Mouse (Mus musculus): Measurements from ENCODE around the gene Nr5a2. TPM values are rescaled to one million over a fixed set of nuclear protein-coding genes. Genes with fewer than 3 reads are reported as not detected.

Gene Nr5a2
- polyA plus RNA-seq, 1 experiment from 2014 or later, result 0.52 TPM

- DNase-seq (ENCODE audit: low spot score, missing footprints) (peak; percentile 23), ATAC-seq (ENCODE audit: low FRiP score) (no peak)
- Histone ChIP-seq H3K4me3 (ENCODE audit: low read depth, low read length) (no peak overlapping the region), H3K4me2 (no peak overlapping the region), H3K36me3 (ENCODE audit: control insufficient read depth, insufficient read depth, low read length) (no peaks in the 10 kb centered on the region), H3K27me3 (ENCODE audit: control insufficient read depth, insufficient read depth, low read length) (no peaks in the 10 kb centered on the region), H3K4me1 (ENCODE audit: control insufficient read depth, insufficient read depth, low read length) (no peaks in the 10 kb centered on the region), H3K27ac (ENCODE audit: low read depth, low read length) (no peak overlapping the region), H3K9me3 (ENCODE audit: control insufficient read depth, low read length) (no peaks in the 10 kb centered on the region), H3K9ac (ENCODE audit: low read length) (no peak overlapping the region)
- WGBS, result 90% methylated on average over 8 of the region's 8 CpGs
These were observed 10.7 kb upstream of the Nr5a2 start for GRCm38 (mm10) chr1:136970995-136971394.

GRCm38 (mm10) chr1:136966728-136967386 is 6.6 kb upstream of the Nr5a2 start:
- no peaks in the 10 kb centered on the region for H3K27me3 ChIP-seq (ENCODE audit: control insufficient read depth, insufficient read depth, low read length)
- H3K9ac ChIP-seq (ENCODE audit: low read length), result no peak overlapping the region
- no peak overlapping the region for H3K4me2 ChIP-seq
- WGBS, result 87% methylated on average over 12 of the region's 12 CpGs
- no peaks in the 10 kb centered on the region for H3K36me3 ChIP-seq (ENCODE audit: control insufficient read depth, insufficient read depth, low read length)
- H3K4me1 ChIP-seq (ENCODE audit: control insufficient read depth, insufficient read depth, low read length), result no peaks in the 10 kb centered on the region
- DNase-seq (ENCODE audit: low spot score, missing footprints) (peak; percentile 41), ATAC-seq (ENCODE audit: low FRiP score) (no peak)
- H3K4me3 ChIP-seq (ENCODE audit: low read depth, low read length), result no peak overlapping the region
- H3K27ac ChIP-seq (ENCODE audit: low read depth, low read length), result no peak overlapping the region
- no peaks in the 10 kb centered on the region for H3K9me3 ChIP-seq (ENCODE audit: control insufficient read depth, low read length)

- Histone ChIP-seq H3K36me3 (ENCODE audit: control insufficient read depth, insufficient read depth, low read length) (no peaks in the 10 kb centered on the region), H3K9ac (ENCODE audit: low read length) (no peak overlapping the region), H3K4me1 (ENCODE audit: control insufficient read depth, insufficient read depth, low read length) (peaks cover 3% of the 10 kb centered on the region; the same call in 1 of the 2 replicates), H3K4me2 (no peak overlapping the region), H3K27me3 (ENCODE audit: control insufficient read depth, insufficient read depth, low read length) (peaks cover 30% of the 10 kb centered on the region), H3K27ac (ENCODE audit: low read depth, low read length) (no peak overlapping the region), H3K9me3 (ENCODE audit: control insufficient read depth, low read length) (no peaks in the 10 kb centered on the region), H3K4me3 (ENCODE audit: low read depth, low read length) (no peak overlapping the region)
- WGBS, result 76% methylated on average over 1 of the region's 1 CpGs
- ATAC-seq (ENCODE audit: low FRiP score) (no peak), DNase-seq (ENCODE audit: low spot score, missing footprints) (peak; percentile 78)
These were observed 757 bp downstream of the Nr5a2 start for GRCm38 (mm10) chr1:136959491-136959890.

GRCm38 (mm10) chr1:136958666-136959065 is 1.6 kb downstream of the Nr5a2 start:
- ATAC-seq (ENCODE audit: low FRiP score) (no peak), DNase-seq (ENCODE audit: low spot score, missing footprints) (peak; percentile 88)
- peaks cover 3% of the 10 kb centered on the region; the same call in 1 of the 2 replicates for H3K4me1 ChIP-seq (ENCODE audit: control insufficient read depth, insufficient read depth, low read length)
- no peak overlapping the region for H3K4me3 ChIP-seq (ENCODE audit: low read depth, low read length)
- no peak overlapping the region for H3K27ac ChIP-seq (ENCODE audit: low read depth, low read length)
- H3K36me3 ChIP-seq (ENCODE audit: control insufficient read depth, insufficient read depth, low read length), result no peaks in the 10 kb centered on the region
- peak overlapping the region; percentile 9; the same call in 1 of the 2 replicates for H3K4me2 ChIP-seq
- peaks cover 39% of the 10 kb centered on the region for H3K27me3 ChIP-seq (ENCODE audit: control insufficient read depth, insufficient read depth, low read length)
- 3% methylated on average over 9 of the region's 9 CpGs for WGBS
- H3K9ac ChIP-seq (ENCODE audit: low read length), result no peak overlapping the region
- H3K9me3 ChIP-seq (ENCODE audit: control insufficient read depth, low read length), result no peaks in the 10 kb centered on the region

- peak; percentile 88 for DNase-seq (ENCODE audit: low spot score, missing footprints)
- no peak overlapping the region for H3K27ac ChIP-seq (ENCODE audit: low read depth, low read length)
- H3K4me1 ChIP-seq (ENCODE audit: control insufficient read depth, insufficient read depth, low read length), result peaks cover 6% of the 10 kb centered on the region; the same call in 1 of the 2 replicates
- H3K9me3 ChIP-seq (ENCODE audit: control insufficient read depth, low read length), result no peaks in the 10 kb centered on the region
- peaks cover 43% of the 10 kb centered on the region for H3K27me3 ChIP-seq (ENCODE audit: control insufficient read depth, insufficient read depth, low read length)
- 0% methylated on average over 8 of the region's 13 CpGs for WGBS
- H3K9ac ChIP-seq (ENCODE audit: low read length), result no peak overlapping the region
- no peak overlapping the region for H3K4me3 ChIP-seq (ENCODE audit: low read depth, low read length)
- H3K36me3 ChIP-seq (ENCODE audit: control insufficient read depth, insufficient read depth, low read length), result no peaks in the 10 kb centered on the region
- ATAC-seq (ENCODE audit: low FRiP score), result peak; percentile 74
- H3K4me2 ChIP-seq, result peak overlapping the region; percentile 25
These were observed 2.1 kb downstream of the Nr5a2 start for GRCm38 (mm10) chr1:136958185-136958584.

GRCm38 (mm10) chr1:136957696-136958095 is 2.6 kb downstream of the Nr5a2 start:
- no peak overlapping the region for H3K27ac ChIP-seq (ENCODE audit: low read depth, low read length)
- H3K9ac ChIP-seq (ENCODE audit: low read length), result no peak overlapping the region
- peaks cover 48% of the 10 kb centered on the region for H3K27me3 ChIP-seq (ENCODE audit: control insufficient read depth, insufficient read depth, low read length)
- H3K4me1 ChIP-seq (ENCODE audit: control insufficient read depth, insufficient read depth, low read length), result peaks cover 10% of the 10 kb centered on the region
- WGBS, result 13% methylated on average over 8 of the region's 8 CpGs
- H3K9me3 ChIP-seq (ENCODE audit: control insufficient read depth, low read length), result no peaks in the 10 kb centered on the region
- H3K4me2 ChIP-seq, result no peak overlapping the region; the same call in 1 of the 2 replicates
- H3K4me3 ChIP-seq (ENCODE audit: low read depth, low read length), result no peak overlapping the region
- no peaks in the 10 kb centered on the region for H3K36me3 ChIP-seq (ENCODE audit: control insufficient read depth, insufficient read depth, low read length)
- ATAC-seq (ENCODE audit: low FRiP score) (no peak), DNase-seq (ENCODE audit: low spot score, missing footprints) (no peak)

- Histone ChIP-seq H3K36me3 (ENCODE audit: control insufficient read depth, insufficient read depth, low read length) (no peaks in the 10 kb centered on the region), H3K4me1 (ENCODE audit: control insufficient read depth, insufficient read depth, low read length) (peaks cover 13% of the 10 kb centered on the region), H3K27me3 (ENCODE audit: control insufficient read depth, insufficient read depth, low read length) (peaks cover 80% of the 10 kb centered on the region), H3K4me2 (no peak overlapping the region), H3K9ac (ENCODE audit: low read length) (no peak overlapping the region), H3K4me3 (ENCODE audit: low read depth, low read length) (no peak overlapping the region), H3K27ac (ENCODE audit: low read depth, low read length) (no peak overlapping the region), H3K9me3 (ENCODE audit: control insufficient read depth, low read length) (0 out of 2 replicates have a peak, but pooled peaks cover 2% of the 10 kb centered on the region)
- WGBS, result 13% methylated on average over 3 of the region's 3 CpGs
- ATAC-seq (ENCODE audit: low FRiP score) (no peak), DNase-seq (ENCODE audit: low spot score, missing footprints) (peak; percentile 84)
These were observed 6.1 kb downstream of the Nr5a2 start for GRCm38 (mm10) chr1:136954108-136954494.

GRCm38 (mm10) chr1:136953444-136954107 is 6.7 kb downstream of the Nr5a2 start:
- DNase-seq (ENCODE audit: low spot score, missing footprints) (peak; percentile 90), ATAC-seq (ENCODE audit: low FRiP score) (no peak)
- H3K4me1 ChIP-seq (ENCODE audit: control insufficient read depth, insufficient read depth, low read length), result peaks cover 13% of the 10 kb centered on the region
- H3K4me3 ChIP-seq (ENCODE audit: low read depth, low read length), result no peak overlapping the region; the same call in 1 of the 2 replicates
- H3K9ac ChIP-seq (ENCODE audit: low read length), result no peak overlapping the region
- 0 out of 2 replicates have a peak overlapping the region, but pooled peaks have one; percentile 6 for H3K4me2 ChIP-seq
- H3K27me3 ChIP-seq (ENCODE audit: control insufficient read depth, insufficient read depth, low read length), result peaks cover 85% of the 10 kb centered on the region
- no peak overlapping the region for H3K27ac ChIP-seq (ENCODE audit: low read depth, low read length)
- H3K36me3 ChIP-seq (ENCODE audit: control insufficient read depth, insufficient read depth, low read length), result no peaks in the 10 kb centered on the region
- H3K9me3 ChIP-seq (ENCODE audit: control insufficient read depth, low read length), result 0 out of 2 replicates have a peak, but pooled peaks cover 2% of the 10 kb centered on the region
- WGBS, result 2% methylated on average over 15 of the region's 15 CpGs
